Mouse (Mus musculus) R1 (cell line): Measurements from ENCODE around the gene Vamp2.
"Not testable (repeated sequence)": the region's sequence is repeated elsewhere in the genome, so short reads cannot be mapped to it uniquely, and the experiment has no call there.

Experiments
- DNase-seq: peaks from one replicate; pipeline ENCODE4 v3.0.0-alpha.2; 2018; ENCODE audit warnings: low read depth, low spot score

The Vamp2 gene

DNA sequence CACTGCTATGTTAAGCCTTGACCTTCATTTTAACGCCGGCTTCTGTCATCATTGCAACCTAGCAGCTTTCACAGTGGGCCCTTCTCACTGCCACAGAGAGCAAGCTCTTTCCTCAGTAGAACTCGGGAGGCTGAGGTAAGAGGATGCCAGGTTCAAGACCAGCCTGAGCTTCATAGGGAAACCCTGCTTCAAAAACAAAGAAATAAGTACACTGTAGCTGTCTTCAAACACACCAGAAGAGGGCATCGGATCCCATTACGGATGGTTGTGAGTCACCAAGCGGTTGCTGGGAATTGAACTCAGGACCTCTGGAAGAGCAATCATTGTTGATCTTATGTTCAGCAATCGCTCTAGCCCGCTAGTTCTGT lies 7.5 kb upstream of the Vamp2 start:
- DNase-seq, result peak; percentile 65

DNA sequence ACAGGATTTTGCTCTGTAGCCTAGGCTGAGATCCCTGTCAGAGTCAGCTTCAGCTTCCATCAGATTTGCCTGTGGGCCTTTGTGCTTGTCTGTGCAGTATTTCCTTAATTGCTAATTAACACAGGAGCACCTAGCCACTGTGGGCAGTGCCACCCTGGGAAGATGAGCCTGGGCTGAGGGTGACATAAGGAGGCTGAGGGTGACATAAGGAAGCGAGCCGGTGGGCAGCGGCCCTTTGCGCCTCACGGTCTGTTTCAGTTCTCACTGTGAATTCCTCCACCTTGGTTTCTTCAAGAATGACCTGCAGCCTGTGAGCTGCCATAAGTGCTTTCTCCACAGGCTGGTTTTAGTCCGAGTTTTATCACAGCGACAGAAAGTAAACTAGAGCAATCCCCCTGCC lies 6.7 kb upstream of the Vamp2 start:
- DNase-seq, result no peak

DNA sequence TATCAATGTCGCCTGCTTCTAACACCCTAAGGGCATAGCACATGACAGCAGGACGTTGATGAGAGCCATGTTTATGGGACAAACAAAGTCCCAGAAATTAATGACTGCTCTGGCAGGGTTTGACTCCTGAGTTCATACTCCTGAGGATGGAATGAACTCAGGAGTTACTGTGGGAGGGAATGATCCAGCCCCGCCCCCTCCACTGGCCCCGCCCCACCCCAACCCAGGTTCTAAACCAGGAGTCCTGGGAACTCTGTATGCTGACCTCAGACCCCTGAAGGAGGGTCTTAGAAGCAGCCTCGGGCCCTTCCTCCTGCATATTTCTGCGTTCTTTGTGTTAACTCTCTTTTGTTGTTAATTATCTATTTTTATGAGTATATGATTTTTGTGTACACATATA lies 2.7 kb upstream of the Vamp2 start:
- DNase-seq, result peak; percentile 58

DNA sequence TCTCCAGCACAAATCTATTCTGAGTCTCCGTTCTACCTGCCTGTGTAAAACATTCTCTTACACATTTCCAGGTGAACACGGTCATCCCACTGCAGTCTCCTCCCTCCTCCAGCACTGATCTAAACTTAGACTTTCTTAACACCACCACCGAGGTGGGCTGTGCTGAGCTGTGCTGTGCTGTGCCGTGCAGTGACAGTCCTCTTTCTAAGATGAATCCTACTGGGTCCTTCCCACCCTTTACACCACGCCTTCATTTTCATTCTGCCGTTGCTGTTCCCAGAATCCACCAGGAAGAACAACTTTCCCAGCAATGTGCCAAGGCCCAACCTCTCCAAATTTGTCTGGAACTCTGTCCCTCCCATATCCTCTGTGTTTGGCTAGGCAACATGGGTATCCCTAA lies 1.9 kb upstream of the Vamp2 start:
- no peak for DNase-seq

DNA sequence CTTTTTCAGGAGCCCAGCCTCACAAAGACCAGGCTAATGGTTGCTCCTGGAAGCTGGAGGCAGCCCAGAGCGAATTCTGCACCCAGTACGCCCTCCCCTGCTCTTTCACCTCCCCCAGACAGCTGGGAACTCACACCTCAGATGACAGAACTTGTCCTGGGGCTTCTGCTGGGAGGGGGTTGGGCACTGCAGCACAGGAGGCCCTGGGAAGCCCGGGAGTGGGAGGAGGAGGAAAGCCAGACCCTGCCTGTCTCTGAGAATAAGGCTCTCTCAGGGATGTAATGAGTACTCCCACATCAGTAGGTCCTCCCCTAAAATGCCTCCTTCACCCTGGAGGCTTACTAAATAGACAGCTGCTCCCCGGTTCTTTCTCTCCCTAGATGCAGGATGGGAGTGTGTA lies 1.2 kb upstream of the Vamp2 start:
- DNase-seq, result no peak

DNA sequence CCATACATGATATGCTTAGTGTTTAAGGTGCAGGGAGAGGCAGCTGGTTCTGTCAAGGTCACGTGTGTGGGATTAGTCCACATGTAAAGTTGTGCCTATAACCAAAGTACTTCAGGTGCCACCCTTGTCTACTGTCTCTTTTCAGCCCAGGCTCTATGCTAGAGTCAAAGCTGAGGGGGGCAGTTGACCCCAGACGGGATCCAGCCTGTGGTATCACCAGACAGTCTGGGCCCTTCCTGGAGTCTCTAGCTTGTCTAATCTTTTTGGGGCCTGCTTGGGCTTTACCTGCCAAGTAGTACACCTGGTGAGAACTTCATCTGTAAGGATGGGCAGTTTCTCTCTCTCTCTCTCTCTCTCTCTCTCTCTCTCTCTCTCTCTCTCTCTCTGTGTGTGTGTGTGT lies 693 bp upstream of the Vamp2 start:
- DNase-seq, result no peak

DNA sequence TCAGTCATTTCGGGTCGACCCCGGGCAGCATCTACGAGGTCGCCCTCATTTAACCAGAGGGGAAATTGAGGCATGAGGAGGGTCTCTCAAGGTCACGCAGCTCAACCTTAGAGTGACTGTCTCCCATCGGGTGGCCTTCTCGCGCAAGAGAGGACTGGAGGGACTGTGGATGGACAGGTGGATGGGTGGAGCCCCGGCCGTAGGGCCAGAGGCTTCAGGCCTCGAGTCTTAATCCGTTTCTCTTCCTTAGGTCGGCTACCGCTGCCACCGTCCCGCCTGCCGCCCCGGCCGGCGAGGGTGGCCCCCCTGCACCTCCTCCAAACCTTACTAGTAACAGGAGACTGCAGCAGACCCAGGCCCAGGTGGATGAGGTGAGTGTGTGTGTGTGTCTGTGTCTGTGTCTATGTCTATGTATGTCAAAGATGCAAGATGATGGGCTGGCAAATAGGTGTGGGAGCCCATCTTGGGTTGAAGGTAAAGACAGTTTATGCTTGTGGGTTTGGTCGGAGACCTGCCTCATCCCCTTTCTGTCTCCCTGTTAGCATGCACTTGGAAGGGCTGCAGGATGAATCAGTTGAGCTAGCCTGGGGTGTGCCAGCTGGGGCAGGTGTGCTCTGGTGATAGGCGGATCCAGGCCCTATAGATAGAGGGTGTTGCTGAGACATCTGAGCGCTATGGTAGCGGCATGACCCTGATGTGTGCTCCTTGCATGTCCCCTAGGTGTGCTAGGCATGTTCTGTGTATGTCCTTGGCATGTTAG lies 746 bp downstream of the Vamp2 start:
- DNase-seq, result no peak

DNA sequence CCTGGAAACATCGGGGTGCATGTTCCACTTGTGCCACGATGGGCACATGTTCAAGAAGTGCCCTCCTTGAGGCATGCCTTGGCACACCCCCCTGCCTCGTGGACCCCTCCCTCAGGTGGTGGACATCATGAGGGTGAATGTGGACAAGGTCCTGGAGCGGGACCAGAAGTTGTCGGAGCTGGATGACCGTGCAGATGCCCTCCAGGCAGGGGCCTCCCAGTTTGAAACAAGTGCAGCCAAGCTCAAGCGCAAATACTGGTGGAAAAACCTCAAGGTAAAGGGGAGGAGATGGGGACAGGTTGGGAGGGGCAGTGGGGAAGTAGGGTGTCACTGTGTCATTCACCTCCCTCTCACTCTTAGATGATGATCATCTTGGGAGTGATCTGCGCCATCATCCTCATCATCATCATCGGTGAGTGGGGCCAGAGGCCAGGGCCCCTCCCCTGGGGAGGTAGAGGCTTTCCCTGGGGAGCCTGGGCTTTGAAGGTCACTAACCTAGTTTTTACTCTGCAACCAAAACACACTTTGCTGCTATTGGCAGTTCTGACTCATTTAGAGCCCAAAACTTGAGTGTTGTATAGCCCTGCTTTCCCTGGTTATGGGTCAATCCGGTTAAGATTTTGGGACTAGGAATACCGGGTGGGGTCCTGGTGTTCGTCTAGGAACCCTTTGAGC lies 1.5 kb downstream of the Vamp2 start:
- no peak for DNase-seq

DNA sequence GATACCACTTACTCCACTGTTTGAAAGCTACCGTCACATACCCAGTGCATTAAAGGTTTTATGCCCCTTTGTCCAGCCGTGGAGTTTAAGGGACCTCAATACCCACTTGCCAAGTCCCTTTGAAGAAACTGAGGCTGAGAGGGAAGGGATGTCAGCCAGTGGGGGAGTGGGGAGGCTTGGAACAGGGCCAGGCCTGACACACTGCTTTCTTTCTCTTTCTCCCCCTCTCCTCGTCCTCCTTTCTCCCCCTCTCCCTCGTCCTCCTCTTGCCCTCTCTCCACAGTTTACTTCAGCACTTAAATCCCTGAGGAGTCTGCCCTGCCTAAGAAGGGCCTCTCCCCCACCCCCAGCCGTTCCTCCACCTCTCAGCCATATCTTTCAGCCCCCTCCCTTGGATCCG lies 2.1 kb downstream of the Vamp2 start:
- DNase-seq, result no peak

DNA sequence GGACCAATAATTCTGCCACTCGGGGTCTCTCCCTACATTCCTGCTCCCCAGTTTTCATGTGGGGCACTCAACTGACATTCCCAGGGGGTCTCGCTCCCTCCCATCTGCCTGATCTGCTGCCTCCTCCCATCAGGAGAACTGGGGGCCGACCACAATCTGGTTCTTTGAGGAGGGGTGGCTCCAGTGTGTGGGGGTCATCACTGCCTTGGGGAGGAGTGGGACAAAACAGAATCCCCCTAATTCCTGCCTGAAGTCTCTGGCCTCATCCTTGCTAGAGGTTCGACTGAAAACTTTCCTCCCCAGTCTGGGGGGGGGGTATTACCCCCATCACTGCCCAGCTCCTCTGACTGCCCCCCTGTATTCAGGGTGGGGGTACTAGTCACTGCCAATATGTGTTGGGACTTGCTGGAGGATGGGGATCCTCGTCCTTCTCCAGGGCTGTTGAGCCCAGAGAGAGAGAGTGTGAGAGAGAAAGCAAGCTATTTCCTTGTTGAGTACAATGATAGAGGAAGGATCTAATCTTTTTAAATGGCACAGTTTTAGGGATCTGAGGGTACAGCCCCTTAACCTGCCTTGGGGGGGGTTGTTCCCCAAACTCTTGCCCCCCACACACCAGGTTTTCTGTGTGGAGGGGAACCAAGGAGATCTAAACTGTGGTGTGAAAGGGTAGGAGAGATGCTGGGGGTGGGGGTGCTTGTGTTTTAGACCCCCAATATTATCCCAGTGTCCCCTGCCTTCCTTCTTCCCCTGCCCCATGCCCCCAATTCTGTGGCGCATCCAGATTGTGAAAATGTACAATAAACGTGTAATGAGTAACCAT lies 3.5 kb downstream of the Vamp2 start:
- DNase-seq, result no peak

DNA sequence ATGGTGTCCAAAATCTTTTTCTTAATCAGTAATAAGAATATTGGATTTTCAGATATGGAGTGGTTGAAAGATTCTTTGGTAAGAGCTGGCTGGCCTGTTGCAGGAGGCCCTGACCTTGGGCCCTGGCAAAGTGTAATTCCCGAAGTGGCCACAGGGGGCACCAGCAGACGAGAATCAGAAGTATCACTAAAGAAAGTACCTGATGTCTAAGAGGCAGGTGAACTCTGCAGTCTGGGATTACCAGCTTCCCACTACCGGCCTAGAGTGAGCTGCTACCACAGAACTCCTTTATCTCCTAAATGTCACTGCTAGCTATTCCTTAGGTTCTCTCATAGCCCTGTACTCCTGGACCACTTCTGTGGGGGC lies 4.1 kb downstream of the Vamp2 start:
- DNase-seq, result peak; percentile 81

DNA sequence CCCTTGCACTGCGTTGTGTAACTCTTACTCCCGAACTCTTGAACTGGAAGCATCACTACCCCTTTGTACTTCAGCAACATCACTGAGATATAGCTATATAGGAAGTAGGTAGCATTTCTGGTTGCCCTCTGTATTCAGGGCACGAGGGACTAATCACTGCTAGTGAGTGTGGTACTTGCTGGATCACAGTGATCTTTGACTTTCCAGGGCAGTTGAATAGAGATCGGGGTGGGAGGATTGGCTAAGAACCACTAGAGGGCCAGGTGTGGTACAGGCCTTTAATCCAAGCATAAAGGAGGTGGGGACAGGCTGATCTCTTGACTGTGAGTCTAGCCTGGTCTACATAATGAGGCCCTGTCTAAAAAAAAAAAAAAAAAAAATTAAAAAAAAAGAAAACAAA lies 4.6 kb downstream of the Vamp2 start:
- DNase-seq, result peak; percentile 67

DNA sequence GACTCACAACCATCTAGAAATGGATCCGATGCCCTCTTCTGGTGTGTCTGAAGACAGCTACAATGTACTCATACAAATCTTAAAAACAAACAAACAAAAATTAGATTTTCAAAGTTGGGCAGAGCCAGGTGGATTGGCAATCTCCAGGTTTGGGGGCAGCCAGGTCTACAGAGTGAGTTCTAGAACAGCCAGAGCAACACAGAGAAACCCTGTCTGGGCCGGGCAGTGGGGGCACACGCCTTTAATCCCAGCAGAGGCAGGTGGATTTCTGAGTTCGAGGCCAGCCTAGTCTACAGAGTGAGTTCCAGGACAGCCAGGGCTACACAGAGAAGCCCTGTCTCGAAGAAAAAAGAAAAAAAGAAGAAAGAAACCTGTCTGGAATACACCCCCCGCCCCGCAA lies 5.6 kb downstream of the Vamp2 start:
- DNase-seq, result not testable (repeated sequence)

DNA sequence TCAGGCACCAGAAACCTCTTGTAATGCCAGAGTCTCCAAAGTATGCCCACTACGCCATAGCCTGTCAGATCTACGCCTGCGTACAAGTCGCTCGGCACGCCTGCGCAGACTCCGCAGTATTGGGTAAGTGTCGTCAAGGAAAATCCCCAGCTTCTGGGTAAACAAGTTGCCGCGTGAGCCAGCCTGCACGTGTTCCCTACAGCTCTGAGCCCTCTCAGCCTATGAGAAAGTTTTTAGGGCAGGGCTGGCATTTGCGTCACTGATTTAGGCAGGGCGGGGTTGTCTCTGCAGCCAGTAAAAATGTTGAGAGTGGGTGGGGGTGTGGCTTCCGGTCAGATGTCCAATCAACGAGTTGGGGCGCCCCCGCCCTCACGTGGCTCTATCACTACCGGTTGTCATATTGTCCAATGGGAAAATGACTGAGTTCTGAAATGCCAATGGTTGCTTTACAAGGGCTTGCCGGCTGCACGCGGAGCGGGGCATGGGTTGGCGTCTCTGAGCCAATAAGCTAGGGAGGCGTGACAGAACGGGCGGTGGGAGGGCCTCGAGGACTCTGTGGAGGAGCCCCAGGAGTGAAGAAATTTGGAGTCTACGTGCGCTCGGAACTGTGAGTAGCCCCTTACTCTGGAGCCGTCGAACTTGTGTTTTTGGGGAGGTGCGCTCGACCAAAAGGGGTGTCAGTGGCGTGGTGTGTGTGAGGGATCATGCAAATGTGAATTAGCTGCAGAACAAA lies 6.6 kb downstream of the Vamp2 start, which contains the start of gene Per1:
Gene Per1 (plus strand): TSS at position 521 of the 733 bp plus-strand sequence.
- peak; percentile 100 for DNase-seq

DNA sequence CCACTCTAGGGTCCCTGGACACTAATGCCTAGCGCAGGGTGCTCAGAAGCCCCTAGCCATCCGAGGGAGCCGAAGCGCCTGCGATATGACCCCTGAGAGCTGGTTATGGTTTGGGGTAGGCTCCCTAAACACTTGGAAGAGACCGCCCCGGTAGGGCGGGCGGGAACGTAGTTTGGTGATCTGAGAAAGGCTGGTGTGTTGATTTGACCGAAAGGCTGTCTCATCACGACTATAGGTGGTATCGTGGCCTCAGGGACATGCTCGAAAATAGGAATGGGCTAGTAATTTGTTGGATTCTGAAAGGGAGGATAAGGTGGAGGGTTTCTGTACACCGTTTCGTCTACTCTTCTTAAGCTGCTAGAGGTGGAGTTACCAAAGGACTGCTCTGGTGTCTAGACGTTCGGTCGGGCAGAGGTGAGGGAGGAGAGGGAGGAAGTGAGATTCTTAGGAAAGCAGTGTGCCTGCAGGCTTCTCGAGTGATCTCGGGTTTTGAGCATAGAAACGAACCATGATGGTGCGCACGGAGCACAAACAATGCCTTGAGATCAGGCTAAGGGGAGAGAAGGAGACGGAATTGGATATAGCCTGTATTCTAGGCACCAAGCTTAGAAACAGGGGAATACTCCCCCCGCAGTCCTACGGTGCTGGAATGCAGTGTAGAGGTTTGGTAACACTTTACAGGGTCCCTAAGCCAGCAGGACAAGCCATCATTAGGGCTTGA lies 7.4 kb downstream of the Vamp2 start:
- DNase-seq, result no peak

DNA sequence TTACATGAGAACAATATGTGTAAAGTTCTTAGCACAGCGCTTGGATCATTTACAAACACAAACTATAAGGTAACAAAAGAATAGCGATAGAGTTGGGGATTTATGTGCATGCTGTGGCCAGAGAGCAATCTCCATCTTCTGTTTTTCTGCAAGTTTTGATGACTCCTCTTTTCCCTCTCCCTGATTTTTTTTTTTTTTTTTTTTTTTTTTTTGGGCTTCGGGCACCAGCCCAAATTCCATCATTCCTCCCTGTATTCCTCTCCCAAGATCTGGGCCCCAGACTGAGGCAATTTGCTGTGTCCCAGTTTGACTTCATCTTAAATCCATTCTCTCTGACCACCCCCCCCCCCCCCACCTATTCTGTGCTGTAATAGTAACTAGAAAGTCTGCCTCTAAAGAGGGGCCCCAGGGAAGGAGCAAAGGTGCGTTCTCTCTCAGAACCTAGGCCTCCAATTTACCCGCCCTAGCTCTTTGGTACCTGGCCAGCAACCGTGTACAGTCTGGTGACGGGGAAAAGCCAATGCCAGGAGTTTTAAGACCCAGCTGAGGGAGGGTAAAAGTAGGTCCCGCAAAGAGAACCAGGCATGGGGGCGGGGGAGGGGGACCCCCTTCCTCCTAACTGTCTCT lies 8.2 kb downstream of the Vamp2 start:
- no peak for DNase-seq

DNA sequence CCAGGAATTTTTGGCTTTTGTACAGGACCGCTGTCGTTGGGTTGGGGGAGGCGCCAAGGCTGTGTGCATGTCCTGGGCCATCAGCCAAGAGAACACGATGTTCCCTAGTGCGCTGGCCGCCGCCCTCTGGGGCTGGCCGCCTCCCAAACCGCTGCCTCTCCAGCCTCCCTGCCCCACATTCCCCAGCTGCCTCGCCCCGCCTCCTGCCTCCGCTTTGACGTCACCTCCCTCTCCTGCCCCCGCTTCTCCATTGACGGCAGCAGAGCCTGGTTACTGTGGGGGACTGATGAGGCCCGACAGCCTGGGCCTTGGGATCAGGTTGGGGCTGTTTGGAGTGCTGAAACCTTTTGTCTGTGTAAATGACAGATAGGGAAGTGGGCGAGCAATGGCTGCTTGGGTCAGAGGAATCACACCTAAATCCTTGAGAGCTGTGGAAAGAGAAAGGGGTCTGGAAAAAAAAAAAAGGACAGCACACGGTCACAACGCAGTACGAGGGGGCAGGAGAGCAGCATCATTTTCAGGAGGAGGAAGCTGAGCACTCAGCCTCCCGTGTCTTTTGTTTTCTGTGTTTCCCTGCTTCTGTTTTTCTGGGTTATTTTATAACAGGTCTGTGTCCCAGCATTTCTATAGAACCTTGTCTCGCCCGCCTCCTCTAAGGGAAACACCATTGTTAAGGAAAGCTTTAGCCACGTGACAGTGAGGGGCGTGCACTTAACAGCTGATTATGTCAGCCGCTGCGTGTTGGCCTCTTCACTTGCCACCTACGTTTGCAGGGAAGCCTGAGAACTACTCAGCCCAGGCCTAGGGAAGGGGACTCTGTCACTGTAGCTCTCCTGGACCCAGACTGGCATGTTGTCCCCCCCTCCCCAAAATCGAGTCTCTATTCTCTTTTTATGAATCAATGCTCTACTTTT lies 9.0 kb downstream of the Vamp2 start:
- DNase-seq, result peak; percentile 92

DNA sequence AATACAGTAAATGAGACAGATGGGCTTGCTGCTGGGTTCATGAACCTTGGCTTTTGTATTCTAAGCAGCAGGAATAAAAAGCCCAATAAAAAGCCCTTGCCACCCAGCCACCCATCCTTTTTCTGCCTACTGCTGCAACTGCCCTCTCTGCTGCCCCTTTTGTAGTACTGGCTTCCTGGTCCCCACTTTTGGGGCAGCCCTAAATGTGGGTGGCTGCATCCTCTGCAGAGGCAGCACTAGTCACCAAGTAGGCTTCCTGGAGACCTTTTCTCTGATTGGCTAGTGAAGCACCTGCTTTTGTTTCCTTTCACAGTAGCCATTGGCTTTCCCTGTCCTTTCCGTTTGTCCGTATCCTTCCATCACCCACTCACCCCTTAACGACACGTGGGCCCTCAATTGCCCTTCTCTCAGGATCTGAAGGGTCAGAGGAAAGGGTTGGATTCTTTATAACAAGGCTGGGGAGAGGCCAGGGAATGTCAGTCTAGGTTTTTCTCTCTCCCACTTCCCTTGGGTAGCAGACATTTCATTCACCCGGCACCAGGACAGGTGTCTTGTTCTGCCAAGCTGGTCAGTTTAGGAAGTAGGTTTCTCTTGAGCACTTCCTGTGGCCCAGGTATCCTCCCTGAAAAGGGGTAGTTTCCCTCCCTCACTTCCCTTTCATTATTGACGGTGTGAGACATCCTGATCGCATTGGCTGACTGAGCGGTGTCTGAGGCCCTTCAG lies 9.9 kb downstream of the Vamp2 start:
- DNase-seq, result no peak

DNA sequence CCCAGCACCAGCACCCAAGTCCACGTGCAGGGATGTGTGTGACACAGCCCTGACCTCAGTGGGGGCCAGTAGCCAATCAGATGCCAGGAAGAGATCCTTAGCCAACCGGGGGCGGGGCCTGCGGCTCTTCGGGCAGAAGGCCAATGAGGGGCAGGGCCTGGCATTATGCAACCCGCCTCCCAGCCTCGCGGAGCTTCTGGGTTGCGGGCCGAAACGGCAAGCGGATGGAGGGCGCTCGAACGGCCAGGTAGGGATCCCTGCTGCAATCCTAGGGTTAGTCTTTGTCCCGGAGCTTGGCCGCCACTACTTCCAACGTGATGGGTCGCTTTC lies 10.4 kb downstream of the Vamp2 start:
- peak; percentile 96 for DNase-seq
